Mouse (Mus musculus): Measurements from ENCODE around the gene Farp1. TPM values are rescaled to one million over a fixed set of nuclear protein-coding genes. Genes with fewer than 3 reads are reported as not detected.

The Farp1 gene
- polyA plus RNA-seq, 1 experiment from 2014 or later, result 2.3 TPM

DNA sequence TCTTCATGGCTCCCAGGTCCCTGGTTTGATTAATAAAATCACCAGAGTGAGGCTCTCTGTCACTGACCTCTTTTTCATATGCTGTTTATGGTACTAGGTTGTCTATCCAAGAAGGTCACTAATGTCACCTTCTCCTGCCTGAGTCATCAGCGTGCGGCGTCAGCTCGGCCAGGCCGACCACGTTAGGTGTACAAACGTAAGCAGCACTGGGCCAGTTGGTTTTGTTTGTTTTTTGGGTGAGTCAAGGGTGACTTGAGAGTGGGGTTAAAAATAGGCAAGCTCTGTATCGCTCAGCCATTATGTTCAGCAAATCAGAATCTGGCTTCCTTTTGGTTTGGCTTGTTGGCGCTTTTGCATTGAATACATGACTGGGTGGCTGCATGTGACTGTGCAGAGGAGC is 155.4 kb downstream of the Farp1 start:
- peak overlapping the region; percentile 56; the same call in 1 of the 2 replicates for H3K27ac ChIP-seq (ENCODE audit: low read depth)
- H3K4me3 ChIP-seq (ENCODE audit: low read depth, low read length), result no peak overlapping the region
- H3K36me3 ChIP-seq (replicated peaks; ENCODE audit: insufficient read depth, low read length), result no peaks in the 10 kb centered on the region
- peak; percentile 88 for ATAC-seq
- no peaks in the 10 kb centered on the region for H3K4me1 ChIP-seq (ENCODE audit: insufficient read depth)
- DNase-seq, result peak; percentile 32
- no peak for TF ChIP-seq EP300 (IDR thresholded peaks at IDR 0.05; ENCODE audit: low read depth)
- TF ChIP-seq CTCF (IDR thresholded peaks at IDR 0.05; ENCODE audit: low read depth), result no peak
- no peaks in the 10 kb centered on the region for H3K27me3 ChIP-seq (ENCODE audit: insufficient read depth, low read length)
- no peak overlapping the region for H3K9ac ChIP-seq (replicated peaks)
- whole genome bisulfite sequencing (ENCODE audit: insufficient replicate concordance), result 66% methylated on average over 9 of the region's 9 CpGs
- H3K4me2 ChIP-seq (ENCODE audit: low read depth, low read length), result no peak overlapping the region
- H3K9me3 ChIP-seq (ENCODE audit: low read length), result peaks cover under 1% of the 10 kb centered on the region

DNA sequence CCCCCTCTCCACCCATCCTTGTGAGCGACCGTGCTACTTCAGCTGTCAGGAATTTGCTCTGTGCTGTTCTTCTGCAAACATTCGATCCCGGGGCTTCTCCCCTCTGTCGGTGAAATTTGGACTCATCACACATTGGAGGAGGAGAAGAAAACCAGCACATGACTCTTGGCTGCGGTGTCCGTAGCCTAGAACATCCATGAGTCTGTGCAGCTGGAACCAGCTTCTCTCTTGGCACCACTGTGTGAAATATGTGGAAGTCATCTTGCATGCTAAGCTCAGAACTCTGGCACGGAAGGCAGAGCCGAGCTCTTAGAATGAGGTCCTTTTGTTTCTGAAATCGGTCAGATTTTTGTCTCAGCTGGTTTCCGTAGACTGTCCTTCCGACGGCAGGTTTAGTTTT is 156.7 kb downstream of the Farp1 start:
- Histone ChIP-seq H3K36me3 (replicated peaks; ENCODE audit: insufficient read depth, low read length) (no peaks in the 10 kb centered on the region), H3K4me2 (ENCODE audit: low read depth, low read length) (peak overlapping the region; percentile 1; the same call in 1 of the 2 replicates), H3K27ac (ENCODE audit: low read depth) (no peak overlapping the region)

DNA sequence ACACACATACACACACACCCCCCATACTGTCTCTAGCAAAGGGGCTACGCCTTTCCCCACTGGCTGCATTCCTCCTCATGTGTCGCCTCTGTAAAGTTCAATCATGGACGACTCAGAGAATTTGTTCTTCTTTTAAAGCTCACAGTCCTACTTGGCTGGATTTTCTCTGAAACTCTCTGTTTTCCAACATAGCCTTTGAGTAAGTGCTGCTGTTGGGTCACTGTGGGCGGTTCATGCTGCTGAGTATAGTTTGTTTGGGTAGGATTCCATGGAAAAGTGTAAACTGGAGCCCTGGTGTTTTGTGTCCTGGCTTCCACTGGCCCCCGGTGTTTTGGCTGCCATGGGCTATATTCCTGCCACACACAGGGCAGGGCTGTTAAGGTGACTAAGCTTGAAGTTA is 157.4 kb downstream of the Farp1 start:
- ATAC-seq (no peak), DNase-seq (no peak)
- TF ChIP-seq CTCF (IDR thresholded peaks at IDR 0.05; ENCODE audit: low read depth) (no peak), EP300 (IDR thresholded peaks at IDR 0.05; ENCODE audit: low read depth) (no peak)
- Histone ChIP-seq H3K9me3 (ENCODE audit: low read length) (peaks cover 3% of the 10 kb centered on the region), H3K36me3 (replicated peaks; ENCODE audit: insufficient read depth, low read length) (no peaks in the 10 kb centered on the region), H3K9ac (replicated peaks) (no peak overlapping the region), H3K4me1 (ENCODE audit: insufficient read depth) (no peaks in the 10 kb centered on the region), H3K4me3 (ENCODE audit: low read depth, low read length) (no peak overlapping the region), H3K4me2 (ENCODE audit: low read depth, low read length) (no peak overlapping the region), H3K27me3 (ENCODE audit: insufficient read depth, low read length) (no peaks in the 10 kb centered on the region), H3K27ac (ENCODE audit: low read depth) (no peak overlapping the region)
- 62% methylated on average over 5 of the region's 5 CpGs for WGBS (ENCODE audit: insufficient replicate concordance)

More for the DNA sequence above, 156.7 kb downstream of the Farp1 start:
- H3K9me3 ChIP-seq (ENCODE audit: low read length), result peaks cover 3% of the 10 kb centered on the region
- ATAC-seq (peak; percentile 38), DNase-seq (no peak)
- no peak overlapping the region for H3K4me3 ChIP-seq (ENCODE audit: low read depth, low read length)
- WGBS (ENCODE audit: insufficient replicate concordance), result 63% methylated on average over 13 of the region's 13 CpGs
- no peak overlapping the region for H3K9ac ChIP-seq (replicated peaks)
- H3K4me1 ChIP-seq (ENCODE audit: insufficient read depth), result no peaks in the 10 kb centered on the region
- TF ChIP-seq EP300 (IDR thresholded peaks at IDR 0.05; ENCODE audit: low read depth) (no peak), CTCF (IDR thresholded peaks at IDR 0.05; ENCODE audit: low read depth) (no peak)
- no peaks in the 10 kb centered on the region for H3K27me3 ChIP-seq (ENCODE audit: insufficient read depth, low read length)

DNA sequence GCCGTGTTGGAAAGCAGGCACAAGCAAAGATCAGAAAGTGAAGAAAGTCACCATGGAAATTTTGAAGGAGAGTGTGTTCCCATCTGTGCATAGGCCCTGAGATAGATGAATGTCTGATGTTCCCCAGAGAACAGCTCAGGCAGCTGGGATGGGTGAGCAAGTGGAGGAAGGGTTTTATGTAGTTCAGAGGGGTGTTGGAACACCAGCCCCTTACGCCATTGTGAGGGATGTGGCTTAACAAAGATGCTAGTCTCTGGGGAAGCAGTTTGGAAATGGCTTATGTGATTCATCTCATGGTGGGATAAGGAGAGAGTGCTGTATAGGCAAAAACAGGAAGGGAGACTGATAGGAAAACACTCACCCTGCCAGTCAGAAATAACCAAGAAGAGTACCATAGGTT is 159.0 kb downstream of the Farp1 start:
- DNase-seq (no peak), ATAC-seq (no peak)
- WGBS (ENCODE audit: insufficient replicate concordance), result 78% methylated on average over 2 of the region's 2 CpGs
- TF ChIP-seq EP300 (IDR thresholded peaks at IDR 0.05; ENCODE audit: low read depth) (no peak), CTCF (IDR thresholded peaks at IDR 0.05; ENCODE audit: low read depth) (no peak)
- Histone ChIP-seq H3K27ac (ENCODE audit: low read depth) (no peak overlapping the region), H3K9me3 (ENCODE audit: low read length) (peaks cover 3% of the 10 kb centered on the region), H3K9ac (replicated peaks) (no peak overlapping the region), H3K27me3 (ENCODE audit: insufficient read depth, low read length) (no peaks in the 10 kb centered on the region), H3K4me1 (ENCODE audit: insufficient read depth) (no peaks in the 10 kb centered on the region), H3K36me3 (replicated peaks; ENCODE audit: insufficient read depth, low read length) (no peaks in the 10 kb centered on the region), H3K4me3 (ENCODE audit: low read depth, low read length) (no peak overlapping the region), H3K4me2 (ENCODE audit: low read depth, low read length) (no peak overlapping the region)

DNA sequence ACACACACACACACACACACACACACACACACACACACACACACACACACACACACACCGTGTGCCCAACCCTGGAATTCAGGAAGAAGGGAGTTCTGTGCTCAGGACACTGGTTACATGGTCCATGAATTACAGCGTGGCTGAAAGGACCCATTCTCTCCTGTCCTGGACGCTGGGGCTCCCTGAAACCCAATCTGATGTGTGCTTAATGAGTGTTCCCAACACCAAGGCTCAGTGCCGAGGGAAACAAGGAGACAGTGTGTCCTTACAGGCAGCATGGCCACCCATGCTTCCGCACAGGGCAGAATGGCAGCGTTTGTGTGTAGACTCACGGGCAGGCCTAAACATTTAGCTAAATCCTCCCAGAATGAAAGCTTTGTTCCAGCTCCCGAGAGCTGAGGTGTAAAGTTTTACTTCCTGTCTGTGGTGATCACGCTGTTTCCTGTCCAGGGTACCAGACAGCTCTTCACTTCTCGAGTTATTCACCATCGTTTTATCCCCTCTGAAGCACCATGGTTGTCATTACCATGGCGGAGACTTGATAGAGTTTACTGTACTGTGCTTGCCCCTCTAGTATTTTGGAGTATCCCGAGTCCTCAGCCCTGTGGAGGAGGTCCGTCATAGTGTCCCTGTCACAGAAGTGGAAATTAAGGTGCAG is 164.0 kb downstream of the Farp1 start:
- Histone ChIP-seq H3K4me3 (ENCODE audit: low read depth, low read length) (no peak overlapping the region), H3K27ac (ENCODE audit: low read depth) (no peak overlapping the region), H3K9ac (replicated peaks) (no peak overlapping the region), H3K9me3 (ENCODE audit: low read length) (peaks cover 3% of the 10 kb centered on the region), H3K36me3 (replicated peaks; ENCODE audit: insufficient read depth, low read length) (no peaks in the 10 kb centered on the region), H3K4me1 (ENCODE audit: insufficient read depth) (no peaks in the 10 kb centered on the region), H3K4me2 (ENCODE audit: low read depth, low read length) (no peak overlapping the region), H3K27me3 (ENCODE audit: insufficient read depth, low read length) (no peaks in the 10 kb centered on the region)
- DNase-seq, result no peak
- TF ChIP-seq EP300 (IDR thresholded peaks at IDR 0.05; ENCODE audit: low read depth), result no peak
- TF ChIP-seq CTCF (IDR thresholded peaks at IDR 0.05; ENCODE audit: low read depth), result no peak
- 52% methylated on average over 14 of the region's 14 CpGs for WGBS (ENCODE audit: insufficient replicate concordance)
- no peak for ATAC-seq

DNA sequence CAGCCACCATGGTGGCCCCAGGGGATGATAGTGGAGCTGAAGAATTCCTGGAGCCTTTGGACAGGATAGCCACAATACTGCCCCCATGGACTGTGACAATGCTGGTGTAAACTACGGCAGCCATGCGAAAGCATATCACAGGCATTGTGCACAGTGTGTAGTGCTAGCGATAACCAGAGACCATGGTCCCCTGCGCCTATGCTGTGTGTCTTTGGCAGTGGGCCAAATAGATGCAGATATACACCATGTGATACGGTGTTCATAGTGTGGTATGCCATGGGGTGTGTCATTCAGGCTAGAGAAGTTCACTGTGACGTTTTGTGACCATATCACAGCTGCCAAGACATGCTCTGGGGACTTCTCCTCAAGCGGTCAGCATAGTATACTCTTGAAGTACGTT is 164.8 kb downstream of the Farp1 start:
- no peak; the same call in 1 of the 2 replicates for ATAC-seq
- 63% methylated on average over 8 of the region's 8 CpGs for WGBS (ENCODE audit: insufficient replicate concordance)

More for the DNA sequence above, 164.8 kb downstream of the Farp1 start:
- H3K4me2 ChIP-seq (ENCODE audit: low read depth, low read length), result no peak overlapping the region
- DNase-seq, result no peak
- H3K9ac ChIP-seq (replicated peaks), result no peak overlapping the region
- TF ChIP-seq CTCF (IDR thresholded peaks at IDR 0.05; ENCODE audit: low read depth) (no peak), EP300 (IDR thresholded peaks at IDR 0.05; ENCODE audit: low read depth) (no peak)
- H3K27ac ChIP-seq (ENCODE audit: low read depth), result no peak overlapping the region
- H3K9me3 ChIP-seq (ENCODE audit: low read length), result peaks cover 3% of the 10 kb centered on the region
- no peak overlapping the region for H3K4me3 ChIP-seq (ENCODE audit: low read depth, low read length)
- H3K4me1 ChIP-seq (ENCODE audit: insufficient read depth), result no peaks in the 10 kb centered on the region
- no peaks in the 10 kb centered on the region for H3K36me3 ChIP-seq (replicated peaks; ENCODE audit: insufficient read depth, low read length)
- H3K27me3 ChIP-seq (ENCODE audit: insufficient read depth, low read length), result no peaks in the 10 kb centered on the region
